Mouse (Mus musculus) C2C12 (cell line): ENCODE data around the gene Ireb2.
"Not testable (repeated sequence)": the region's sequence is repeated elsewhere in the genome, so short reads cannot be mapped to it uniquely, and the experiment has no call there.

Experiments used
- CEBPB ChIP-seq: IDR thresholded peaks from one replicate; pipeline ENCODE4 v1.6.1; 2011; ENCODE audit warnings: low read depth, mild to moderate bottlenecking, control low read depth, moderate library complexity
- CTCF ChIP-seq: IDR thresholded peaks from one replicate; pipeline ENCODE4 v1.5.1; 2011; ENCODE audit not compliant: control insufficient read depth, insufficient read depth, insufficient read length
- FOSL1 ChIP-seq: IDR thresholded peaks from one replicate; pipeline ENCODE4 v1.8.0; 2011; ENCODE audit warnings: mild to moderate bottlenecking, low read length; ENCODE audit not compliant: poor library complexity, insufficient read depth, severe bottlenecking
- MAX ChIP-seq: IDR thresholded peaks from one replicate; pipeline ENCODE4 v1.6.1; 2011; ENCODE audit warnings: mild to moderate bottlenecking, control low read depth
- USF1 ChIP-seq: IDR thresholded peaks from one replicate; pipeline ENCODE4 v1.6.1; 2011; ENCODE audit warnings: low read depth, mild to moderate bottlenecking, control low read depth, moderate library complexity

GRCm38 (mm10) chr9:54835951-54836717, 27.5 kb upstream of the Ireb2 start:
- TF ChIP-seq CTCF, CEBPB, FOSL1, MAX, USF1: not testable (repeated sequence)
